Mouse (Mus musculus) kidney, adult 2 months (tissue): ENCODE results near the gene Tanc1. TPM values are rescaled to one million over a fixed set of nuclear protein-coding genes. Genes with fewer than 3 reads are reported as not detected.

ENCODE experiments used
- DNase-seq: peaks from one replicate; pipeline ENCODE4 v3.0.0; 2021
- H3K27ac ChIP-seq: fragments of 200-500 bp; 2 replicates; pipeline ENCODE4 v1.5.1; 2012; ENCODE audit warnings: low read depth, low read length, control low read depth, inconsistent platforms; ENCODE audit not compliant: insufficient read depth
- H3K27me3 ChIP-seq: fragments of 200-500 bp; replicated peaks from 2 replicates; pipeline ENCODE4 v1.6.1; 2012; ENCODE audit warnings: mild to moderate bottlenecking, moderate library complexity, low read length, inconsistent platforms; ENCODE audit not compliant: control insufficient read depth, insufficient read depth
- H3K36me3 ChIP-seq: fragments of 200-500 bp; 2 replicates; pipeline ENCODE4 v1.6.1; 2012; ENCODE audit warnings: mild to moderate bottlenecking, moderate library complexity, low read length, inconsistent platforms; ENCODE audit not compliant: control insufficient read depth, insufficient read depth
- H3K4me1 ChIP-seq: fragments of 200-500 bp; 2 replicates; pipeline ENCODE4 v1.6.1; 2011; ENCODE audit warnings: low read length; ENCODE audit not compliant: control insufficient read depth, insufficient read depth
- H3K4me3 ChIP-seq: fragments of 200-500 bp; 2 replicates; pipeline ENCODE4 v1.5.1; 2011; ENCODE audit warnings: mild to moderate bottlenecking, low read depth, low read length, control low read depth; ENCODE audit not compliant: insufficient read depth
- CTCF ChIP-seq: fragments of 200-500 bp; conservative IDR thresholded peaks from 2 replicates; pipeline ENCODE4 v1.5.1; 2011; ENCODE audit warnings: low read depth, mild to moderate bottlenecking, control low read depth, low read length, moderate library complexity, mixed read lengths; ENCODE audit not compliant: insufficient read depth, insufficient read length
- POLR2A ChIP-seq: fragments of 200-500 bp; IDR thresholded peaks from one replicate; pipeline ENCODE4 v1.6.1; 2011; ENCODE audit warnings: low read depth, low read length, control low read depth
- WGBS: fragments of 180-500 bp; shearing (Covaris S2); methylation state at CpG from one replicate; pipeline ENCODE4 v1.1.7; 2018; 5-methylcytosine and 5-hydroxymethylcytosine counted together
- polyA plus RNA-seq: library from polyadenylated mRNA; depleted of rRNA; stranded (reverse); fragments of >200 nt; gene quantifications from 2 replicates; pipeline ENCODE4 v1.2.3, GENCODE M21; 2012

The Tanc1 gene
- polyA plus RNA-seq, 1 experiment = 24.0 TPM

DNA sequence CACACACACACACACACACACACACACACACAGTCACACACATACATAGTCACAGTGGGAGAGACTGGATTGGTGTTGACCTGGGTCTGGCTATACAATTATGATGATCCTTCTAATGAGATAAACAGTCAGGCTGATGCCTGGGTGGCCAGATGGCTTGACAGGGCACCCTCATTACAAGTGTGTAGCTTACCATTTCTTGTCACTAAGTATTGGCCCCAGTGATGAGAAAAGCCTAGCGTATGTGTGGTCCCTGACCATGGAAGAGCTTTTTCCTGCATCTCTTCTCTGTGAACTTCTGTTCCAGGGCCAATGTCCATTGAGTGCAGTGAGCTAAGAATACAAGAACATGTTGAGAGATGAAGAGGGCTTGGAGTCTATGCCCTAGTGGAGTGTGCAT lies 200.8 kb downstream of the Tanc1 start:
- Histone ChIP-seq H3K27me3 (no peaks in the 10 kb centered on the region), H3K4me1 (no peaks in the 10 kb centered on the region), H3K27ac (no peak overlapping the region), H3K4me3 (no peak overlapping the region), H3K36me3 (no peaks in the 10 kb centered on the region; the same call in 1 of the 2 replicates)
- no peak for DNase-seq
- 97% methylated on average over 1 of the region's 1 CpGs for WGBS
- TF ChIP-seq POLR2A (no peak), CTCF (no peak)

DNA sequence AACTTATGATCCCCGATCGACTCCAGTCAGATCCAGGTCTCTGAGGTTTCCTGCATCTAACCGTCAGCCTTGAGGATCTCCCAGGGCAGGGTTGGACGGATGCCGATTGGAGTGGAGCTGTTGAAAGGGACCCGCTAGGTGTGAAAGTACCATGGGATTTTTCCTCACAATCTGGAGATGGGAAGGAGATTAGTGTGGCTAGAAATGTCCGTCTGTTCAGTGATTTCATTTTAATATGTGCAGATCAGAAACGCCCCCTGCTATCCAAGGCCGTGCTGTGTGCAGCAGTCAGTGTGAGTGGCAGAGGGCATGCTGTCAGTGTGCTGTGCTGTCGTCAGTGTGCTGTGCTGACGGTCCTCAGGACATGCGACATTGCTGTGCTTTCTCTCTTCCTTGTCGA lies 201.6 kb downstream of the Tanc1 start:
- no peak for TF ChIP-seq CTCF
- TF ChIP-seq POLR2A = no peak

GRCm38 (mm10) chr2:59814997-59815396 lies 203.2 kb downstream of the Tanc1 start:
- no peaks in the 10 kb centered on the region for H3K27me3 ChIP-seq
- H3K27ac ChIP-seq = no peak overlapping the region
- H3K36me3 ChIP-seq = no peaks in the 10 kb centered on the region
- H3K4me3 ChIP-seq = no peak overlapping the region
- TF ChIP-seq CTCF = no peak
- H3K4me1 ChIP-seq = no peaks in the 10 kb centered on the region
- no peak for DNase-seq
- 72% methylated on average over 8 of the region's 8 CpGs for WGBS

More for the DNA sequence above, 201.6 kb downstream of the Tanc1 start:
- H3K4me1 ChIP-seq = no peaks in the 10 kb centered on the region
- H3K27me3 ChIP-seq = no peaks in the 10 kb centered on the region
- 88% methylated on average over 13 of the region's 13 CpGs for WGBS
- no peak overlapping the region for H3K27ac ChIP-seq
- H3K4me3 ChIP-seq = no peak overlapping the region
- H3K36me3 ChIP-seq = no peaks in the 10 kb centered on the region
- no peak for DNase-seq

DNA sequence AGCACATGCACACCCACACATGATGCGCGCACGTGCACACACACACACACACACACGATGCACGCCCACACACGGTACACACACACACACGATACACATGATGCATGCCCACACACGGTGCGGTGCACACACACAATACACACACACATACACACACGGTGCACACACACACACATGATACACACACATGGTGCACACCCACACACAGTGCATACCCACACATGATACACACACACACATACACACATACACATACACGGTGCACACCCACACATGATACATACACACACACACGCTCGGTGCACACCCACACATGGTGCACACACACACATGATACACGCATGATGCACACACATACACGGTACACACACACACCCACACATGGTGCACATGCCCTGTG lies 206.8 kb downstream of the Tanc1 start:
- H3K4me1 ChIP-seq = no peaks in the 10 kb centered on the region
- TF ChIP-seq POLR2A = no peak
- TF ChIP-seq CTCF = no peak
- H3K27me3 ChIP-seq = no peaks in the 10 kb centered on the region
- H3K36me3 ChIP-seq = no peaks in the 10 kb centered on the region; the same call in 1 of the 2 replicates
- no peak overlapping the region for H3K4me3 ChIP-seq
- 94% methylated on average over 15 of the region's 15 CpGs for WGBS
- DNase-seq = no peak
- H3K27ac ChIP-seq = no peak overlapping the region

DNA sequence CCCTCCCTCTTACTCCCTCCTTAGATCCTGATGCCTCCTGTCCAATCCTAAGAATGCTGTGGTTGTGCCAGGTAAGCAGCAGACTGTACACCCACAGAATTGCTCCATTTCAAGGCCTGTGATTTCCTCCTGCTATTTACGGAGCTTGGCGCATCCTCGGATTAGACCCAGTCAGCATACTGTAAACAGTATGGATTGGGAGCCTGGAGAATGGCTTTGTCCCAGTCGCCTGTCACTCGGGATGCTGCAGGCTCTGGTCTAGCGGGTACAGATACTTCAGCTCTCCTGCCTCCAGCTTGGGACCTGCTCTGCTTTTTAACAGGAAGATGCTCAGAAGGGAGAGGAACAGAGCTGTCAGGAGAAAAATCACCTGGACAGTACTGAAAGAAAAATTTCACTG lies 207.6 kb downstream of the Tanc1 start:
- no peaks in the 10 kb centered on the region; the same call in 1 of the 2 replicates for H3K36me3 ChIP-seq
- H3K27ac ChIP-seq = no peak overlapping the region
- no peaks in the 10 kb centered on the region for H3K27me3 ChIP-seq
- TF ChIP-seq CTCF = no peak
- TF ChIP-seq POLR2A = no peak
- H3K4me1 ChIP-seq = no peaks in the 10 kb centered on the region
- no peak for DNase-seq
- WGBS = 85% methylated on average over 6 of the region's 6 CpGs
- H3K4me3 ChIP-seq = no peak overlapping the region

DNA sequence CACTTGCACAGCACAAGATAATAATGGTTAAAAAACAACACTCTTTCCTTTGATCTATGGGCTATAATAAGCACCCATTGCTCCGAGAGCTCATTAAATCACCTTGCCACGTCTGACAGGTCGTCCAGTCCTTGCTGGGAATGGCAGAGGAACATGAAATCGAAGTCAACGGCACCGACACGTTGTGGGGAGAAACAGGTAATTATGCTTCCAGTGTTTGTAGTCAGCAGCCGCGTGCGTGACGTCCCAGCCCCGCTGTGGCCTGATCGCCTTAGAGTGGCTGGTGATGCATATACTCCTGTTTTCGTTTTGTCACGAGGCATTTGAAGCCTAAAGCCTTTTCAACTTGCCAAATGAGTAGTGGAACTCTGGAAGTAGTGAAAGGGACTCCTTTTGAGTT lies 208.2 kb downstream of the Tanc1 start:
- no peak overlapping the region for H3K27ac ChIP-seq
- no peaks in the 10 kb centered on the region for H3K4me1 ChIP-seq
- 74% methylated on average over 15 of the region's 15 CpGs for whole genome bisulfite sequencing
- no peak for TF ChIP-seq CTCF
- TF ChIP-seq POLR2A = no peak
- H3K4me3 ChIP-seq = no peak overlapping the region
- DNase-seq = no peak
- H3K36me3 ChIP-seq = no peaks in the 10 kb centered on the region; the same call in 1 of the 2 replicates
- no peaks in the 10 kb centered on the region for H3K27me3 ChIP-seq

DNA sequence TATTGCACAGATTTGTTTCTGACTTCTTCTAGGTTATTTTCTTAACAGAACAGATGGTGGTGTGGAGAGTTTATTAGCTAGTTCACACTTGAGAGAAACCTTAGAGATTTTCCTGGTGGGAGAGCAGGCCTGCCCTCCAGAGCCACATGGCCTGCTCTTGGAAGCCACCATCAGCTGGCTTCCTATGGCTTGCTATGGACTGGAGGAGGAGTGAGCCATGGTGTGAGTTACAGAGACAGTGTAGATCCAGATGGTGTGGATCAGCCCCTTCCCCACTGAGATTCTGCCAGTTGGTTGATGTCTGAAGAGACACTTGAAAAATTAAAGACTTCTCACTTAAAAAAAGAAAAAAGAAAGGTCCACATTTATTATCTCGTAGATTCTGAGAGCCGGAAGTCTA lies 209.2 kb downstream of the Tanc1 start:
- Histone ChIP-seq H3K36me3 (no peaks in the 10 kb centered on the region; the same call in 1 of the 2 replicates), H3K27ac (no peak overlapping the region), H3K27me3 (no peaks in the 10 kb centered on the region), H3K4me3 (no peak overlapping the region), H3K4me1 (no peaks in the 10 kb centered on the region)
- 93% methylated on average over 2 of the region's 2 CpGs for WGBS
- TF ChIP-seq CTCF (no peak), POLR2A (no peak)
- no peak for DNase-seq

GRCm38 (mm10) chr2:59824289-59824688 lies 212.4 kb downstream of the Tanc1 start:
- Histone ChIP-seq H3K27ac (no peak overlapping the region), H3K36me3 (no peaks in the 10 kb centered on the region; the same call in 1 of the 2 replicates), H3K27me3 (no peaks in the 10 kb centered on the region), H3K4me3 (no peak overlapping the region), H3K4me1 (peaks cover 12% of the 10 kb centered on the region)
- 70% methylated on average over 8 of the region's 8 CpGs for WGBS
- no peak for DNase-seq
- TF ChIP-seq POLR2A = no peak
- no peak for TF ChIP-seq CTCF
